Mouse (Mus musculus) embryonic facial prominence, embryonic 11.5 days (tissue): ENCODE measurements around the gene Ank2. TPM values are rescaled to one million over a fixed set of nuclear protein-coding genes. Genes with fewer than 3 reads are reported as not detected.
A peak's percentile ranks its signal among the peaks of the same experiment; 100 is the strongest.

Experiments used
- ATAC-seq: fragments of 200-750 bp; cut with Nextera tagmentation; replicated peaks from 2 replicates; pipeline ENCODE4 v1.8.0; 2017; ENCODE audit warnings: low read depth; ENCODE audit not compliant: insufficient number of reproducible peaks, low FRiP score, low TSS enrichment
- DNase-seq: peaks from one replicate; pipeline ENCODE4 v3.0.0-alpha.2; 2015; ENCODE audit warnings: low spot score
- H3K27ac ChIP-seq: fragments of 300-500 bp; sonication (generic); replicated peaks from 2 replicates; pipeline ENCODE4 v1.5.1; 2014; ENCODE audit warnings: mild to moderate bottlenecking, low read depth, low read length, control low read depth
- H3K27me3 ChIP-seq: fragments of 300-500 bp; sonication (generic); 2 replicates; pipeline ENCODE4 v1.6.1; 2014; ENCODE audit warnings: mild to moderate bottlenecking, low read length, moderate library complexity, mixed read lengths; ENCODE audit not compliant: control insufficient read depth, insufficient read depth
- H3K36me3 ChIP-seq: fragments of 300-500 bp; sonication (generic); replicated peaks from 2 replicates; pipeline ENCODE4 v1.6.1; 2014; ENCODE audit warnings: low read depth, mild to moderate bottlenecking, low read length, moderate library complexity, mixed read lengths; ENCODE audit not compliant: control insufficient read depth, insufficient read depth
- H3K4me1 ChIP-seq: fragments of 300-500 bp; sonication (generic); 2 replicates; pipeline ENCODE4 v1.6.1; 2014; ENCODE audit warnings: low read length, mixed read lengths; ENCODE audit not compliant: control insufficient read depth, insufficient read depth
- H3K4me2 ChIP-seq: fragments of 300-500 bp; sonication (generic); 2 replicates; pipeline ENCODE4 v1.6.1; 2014; ENCODE audit warnings: low read depth, mild to moderate bottlenecking, control low read depth, low read length, moderate library complexity
- H3K4me3 ChIP-seq: fragments of 300-500 bp; sonication (generic); 2 replicates; pipeline ENCODE4 v1.5.1; 2014; ENCODE audit warnings: low read depth, low read length, control low read depth
- H3K9ac ChIP-seq: fragments of 300-500 bp; sonication (generic); replicated peaks from 2 replicates; pipeline ENCODE4 v1.6.1; 2014; ENCODE audit warnings: mild to moderate bottlenecking, control low read depth, low read length
- H3K9me3 ChIP-seq: fragments of 300-500 bp; sonication (generic); replicated peaks from 2 replicates; pipeline ENCODE4 v1.6.1; 2016; ENCODE audit warnings: mild to moderate bottlenecking, low read length, inconsistent platforms, mixed read lengths; ENCODE audit not compliant: control insufficient read depth
- WGBS: fragments of 180-500 bp; shearing (Covaris S2); extraction: QIAGEN DNeasy Blood & Tissue Kit; methylation state at CpG from one replicate; pipeline ENCODE4 v1.1.7; 2014; 5-methylcytosine and 5-hydroxymethylcytosine counted together
- polyA plus RNA-seq: library from polyadenylated mRNA; unstranded; fragments of >200 nt; fragmentation: Nextera tagmentation; extraction: Ambion mirVana; gene quantifications from 2 replicates; pipeline ENCODE4 v1.2.1, GENCODE M21; 2014

Ank2 gene
- polyA plus RNA-seq, 1 experiment from 2014 or later, result 26.1 TPM

GRCm38 (mm10) chr3:126997391-126998007, 501.7 kb downstream of the Ank2 start:
- H3K27ac ChIP-seq, result peak overlapping the region; percentile 49; the same call in 1 of the 2 replicates
- H3K9me3 ChIP-seq, result no peaks in the 10 kb centered on the region
- DNase-seq (peak; percentile 70), ATAC-seq (no peak)
- peak overlapping the region; percentile 13; the same call in 1 of the 2 replicates for H3K4me3 ChIP-seq
- 9% methylated on average over 17 of the region's 17 CpGs for whole genome bisulfite sequencing
- H3K27me3 ChIP-seq, result no peaks in the 10 kb centered on the region
- peak overlapping the region; percentile 49 for H3K9ac ChIP-seq
- H3K36me3 ChIP-seq, result no peaks in the 10 kb centered on the region
- no peaks in the 10 kb centered on the region for H3K4me1 ChIP-seq
- H3K4me2 ChIP-seq, result peak overlapping the region; percentile 44

GRCm38 (mm10) chr3:126996721-126997120, 502.4 kb downstream of the Ank2 start:
- no peak overlapping the region for H3K4me2 ChIP-seq
- DNase-seq (peak; percentile 31), ATAC-seq (peak; percentile 40; the same call in 1 of the 2 replicates)
- H3K27ac ChIP-seq, result no peak overlapping the region
- no peaks in the 10 kb centered on the region for H3K27me3 ChIP-seq
- 74% methylated on average over 8 of the region's 8 CpGs for WGBS
- H3K36me3 ChIP-seq, result no peaks in the 10 kb centered on the region
- no peak overlapping the region for H3K9ac ChIP-seq
- no peaks in the 10 kb centered on the region for H3K9me3 ChIP-seq
- no peak overlapping the region for H3K4me3 ChIP-seq
- no peaks in the 10 kb centered on the region for H3K4me1 ChIP-seq

GRCm38 (mm10) chr3:126995970-126996369, 503.2 kb downstream of the Ank2 start:
- Histone ChIP-seq H3K4me3 (no peak overlapping the region), H3K9me3 (no peaks in the 10 kb centered on the region), H3K4me1 (no peaks in the 10 kb centered on the region), H3K4me2 (no peak overlapping the region), H3K9ac (no peak overlapping the region), H3K27ac (no peak overlapping the region), H3K36me3 (no peaks in the 10 kb centered on the region), H3K27me3 (no peaks in the 10 kb centered on the region)
- DNase-seq (peak; percentile 59), ATAC-seq (no peak)
- WGBS, result 69% methylated on average over 4 of the region's 4 CpGs

- Histone ChIP-seq H3K27ac (no peak overlapping the region), H3K4me2 (no peak overlapping the region), H3K4me1 (no peaks in the 10 kb centered on the region), H3K9ac (no peak overlapping the region), H3K4me3 (no peak overlapping the region), H3K9me3 (no peaks in the 10 kb centered on the region), H3K36me3 (no peaks in the 10 kb centered on the region), H3K27me3 (no peaks in the 10 kb centered on the region)
- no peak for DNase-seq
- WGBS, result 39% methylated on average over 7 of the region's 7 CpGs
- no peak for ATAC-seq
Observed at GRCm38 (mm10) chr3:126994149-126994548, 505.0 kb downstream of the Ank2 start.

- Histone ChIP-seq H3K27ac (no peak overlapping the region), H3K4me1 (no peaks in the 10 kb centered on the region), H3K9ac (no peak overlapping the region), H3K4me2 (no peak overlapping the region), H3K9me3 (no peaks in the 10 kb centered on the region), H3K27me3 (no peaks in the 10 kb centered on the region), H3K36me3 (no peaks in the 10 kb centered on the region), H3K4me3 (no peak overlapping the region)
- DNase-seq (no peak), ATAC-seq (no peak)
- WGBS, result 87% methylated on average over 3 of the region's 3 CpGs
Observed at GRCm38 (mm10) chr3:126989936-126990335, 509.2 kb downstream of the Ank2 start.

- no peak for ATAC-seq
- no peaks in the 10 kb centered on the region for H3K4me1 ChIP-seq
- no peaks in the 10 kb centered on the region for H3K36me3 ChIP-seq
- 88% methylated on average over 3 of the region's 3 CpGs for WGBS
- no peak overlapping the region for H3K4me3 ChIP-seq
- no peak overlapping the region for H3K27ac ChIP-seq
- no peak overlapping the region for H3K9ac ChIP-seq
- no peak overlapping the region for H3K4me2 ChIP-seq
- no peaks in the 10 kb centered on the region for H3K27me3 ChIP-seq
- no peaks in the 10 kb centered on the region for H3K9me3 ChIP-seq
- DNase-seq, result no peak
Observed at GRCm38 (mm10) chr3:126986687-126987086, 512.5 kb downstream of the Ank2 start.

- Histone ChIP-seq H3K27me3 (no peaks in the 10 kb centered on the region), H3K27ac (no peak overlapping the region), H3K4me3 (no peak overlapping the region), H3K9me3 (no peaks in the 10 kb centered on the region), H3K4me2 (no peak overlapping the region), H3K36me3 (no peaks in the 10 kb centered on the region), H3K9ac (no peak overlapping the region), H3K4me1 (no peaks in the 10 kb centered on the region)
- no peak for DNase-seq
- 91% methylated on average over 5 of the region's 5 CpGs for WGBS
- ATAC-seq, result no peak
Observed at GRCm38 (mm10) chr3:126982814-126983213, 516.3 kb downstream of the Ank2 start.

- DNase-seq (no peak), ATAC-seq (no peak)
- H3K4me2 ChIP-seq, result no peak overlapping the region
- H3K4me3 ChIP-seq, result no peak overlapping the region
- H3K4me1 ChIP-seq, result no peaks in the 10 kb centered on the region
- no peak overlapping the region for H3K27ac ChIP-seq
- H3K9ac ChIP-seq, result no peak overlapping the region
- no peaks in the 10 kb centered on the region for H3K9me3 ChIP-seq
- 92% methylated on average over 3 of the region's 3 CpGs for WGBS
- no peaks in the 10 kb centered on the region for H3K36me3 ChIP-seq
- H3K27me3 ChIP-seq, result no peaks in the 10 kb centered on the region
Observed at GRCm38 (mm10) chr3:126981163-126981562, 518.0 kb downstream of the Ank2 start.
